Mouse (Mus musculus) ZHBTc4 (cell line): ENCODE results near the gene Osbpl3.
A peak's percentile ranks its signal among the peaks of the same experiment; 100 is the strongest.

Experiments
- DNase-seq: peaks from one replicate; pipeline ENCODE4 v3.0.0-alpha.2; 2011; ENCODE audit warnings: low read depth, low spot score

Gene Osbpl3

DNA sequence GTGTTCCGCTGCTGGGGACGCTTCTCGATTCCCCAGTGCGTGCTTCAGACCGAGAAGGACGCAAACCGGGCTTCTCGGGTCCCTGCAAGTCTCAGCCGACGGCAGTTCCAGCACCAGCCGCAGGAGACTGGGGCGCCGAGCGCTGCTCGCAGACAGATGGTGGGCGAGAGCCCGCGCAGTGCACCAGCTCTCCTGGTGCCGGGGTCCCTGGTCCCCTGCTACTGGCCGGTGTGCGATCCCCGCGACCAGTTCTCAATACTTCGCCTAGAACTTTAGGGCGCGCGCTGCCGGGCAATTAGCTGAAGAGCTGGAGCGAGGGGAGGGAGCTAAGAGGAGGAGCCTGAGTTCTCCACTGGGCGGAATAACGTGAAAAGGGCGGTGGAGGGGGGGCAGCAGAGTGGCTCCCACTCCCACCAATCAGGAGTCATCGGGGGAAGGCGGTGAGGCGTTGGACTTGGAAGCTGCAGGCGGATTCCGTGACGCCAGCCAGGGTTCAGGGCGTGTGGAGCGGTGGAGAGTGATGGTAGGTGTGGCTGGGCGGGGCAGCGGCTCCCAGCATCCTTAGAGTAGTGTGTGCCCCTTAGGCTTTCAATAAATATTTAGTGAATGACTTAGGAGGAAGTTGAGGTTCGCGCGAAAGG is at the start of gene Osbpl3:
TSS of gene Osbpl3 (minus strand) at position 373 of the 641 bp plus-strand sequence.
- peak; percentile 96 for DNase-seq

DNA sequence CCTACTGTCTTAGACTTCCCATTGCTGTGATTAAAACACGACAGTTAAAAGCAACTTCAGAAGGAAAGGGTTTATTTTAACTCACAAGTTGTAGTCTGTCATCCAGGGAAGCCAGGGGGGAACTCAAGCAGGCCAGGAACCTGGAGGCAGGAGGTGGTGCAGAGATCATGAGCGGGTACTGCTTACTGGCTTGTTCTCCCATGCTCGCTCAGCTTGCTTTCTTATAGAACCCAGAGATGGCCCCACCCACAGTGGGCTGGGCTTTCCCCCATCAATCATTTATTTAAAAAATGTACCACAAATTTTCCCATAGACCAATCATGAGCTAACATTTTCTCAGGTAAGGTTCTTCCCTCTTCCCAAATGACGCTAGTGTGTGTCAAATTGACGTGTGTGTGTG is 49.5 kb upstream of the Osbpl3 start:
- DNase-seq: no peak

DNA sequence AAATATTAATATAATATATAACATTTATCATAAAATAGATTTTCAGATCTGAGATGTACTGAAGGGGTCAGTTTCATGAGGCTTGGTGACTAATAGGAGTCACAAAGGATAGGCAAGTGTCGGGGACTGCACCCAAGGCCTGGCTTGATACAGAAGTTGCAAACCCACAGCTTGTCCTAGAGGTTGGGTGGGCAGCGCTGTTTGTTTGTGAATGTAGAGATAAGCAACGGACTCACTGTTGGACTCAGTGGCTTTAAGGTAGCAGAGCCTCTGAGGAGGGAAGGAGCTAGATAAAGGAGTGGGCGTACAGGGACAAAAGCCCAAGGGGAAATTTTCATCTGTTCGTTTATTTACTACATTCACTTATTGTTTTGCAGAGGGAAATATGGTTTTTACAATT is 48.7 kb upstream of the Osbpl3 start:
- no peak for DNase-seq

- DNase-seq: no peak
Measured at GRCm38 (mm10) chr6:50503779-50504178, 47.8 kb upstream of the Osbpl3 start.

DNA sequence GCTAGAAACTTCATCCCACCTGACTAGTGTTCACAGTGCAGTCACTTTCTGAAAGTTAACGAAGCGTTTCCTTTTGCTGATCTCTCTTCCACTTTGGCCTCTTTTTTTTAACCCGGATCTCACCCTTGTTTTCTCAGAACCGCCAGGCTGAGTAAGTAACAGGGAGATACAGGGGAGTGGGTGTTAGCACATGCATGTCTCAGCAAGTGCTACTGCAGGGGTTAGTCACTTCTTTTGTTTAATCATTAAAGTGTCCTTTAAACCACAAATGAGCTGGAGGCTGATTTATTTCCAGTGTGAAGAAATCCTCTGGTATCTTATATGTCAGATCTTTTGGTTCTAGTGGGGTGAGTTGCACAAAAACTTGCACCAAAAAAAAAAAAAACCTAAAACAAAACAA is 47.0 kb upstream of the Osbpl3 start:
- no peak for DNase-seq

DNA sequence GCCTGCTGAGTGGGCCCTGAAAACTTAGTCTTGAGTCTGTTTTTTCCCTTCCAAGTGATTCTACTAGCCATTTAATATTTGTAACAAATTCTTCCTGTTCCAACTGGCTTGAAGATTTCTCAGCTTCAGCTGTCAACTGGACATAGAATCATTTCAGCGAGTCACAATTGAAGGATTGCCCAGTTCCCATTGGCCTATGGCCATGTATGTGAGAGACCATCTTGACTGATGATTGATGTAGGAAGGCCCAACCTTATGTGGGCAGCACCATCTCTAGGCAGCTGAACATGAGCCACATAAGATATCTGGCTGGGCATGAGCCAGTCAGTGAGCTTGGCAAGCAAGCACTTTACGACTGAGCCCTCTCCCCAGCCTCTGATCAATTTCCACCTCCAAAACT is 42.3 kb upstream of the Osbpl3 start:
- DNase-seq: no peak

DNA sequence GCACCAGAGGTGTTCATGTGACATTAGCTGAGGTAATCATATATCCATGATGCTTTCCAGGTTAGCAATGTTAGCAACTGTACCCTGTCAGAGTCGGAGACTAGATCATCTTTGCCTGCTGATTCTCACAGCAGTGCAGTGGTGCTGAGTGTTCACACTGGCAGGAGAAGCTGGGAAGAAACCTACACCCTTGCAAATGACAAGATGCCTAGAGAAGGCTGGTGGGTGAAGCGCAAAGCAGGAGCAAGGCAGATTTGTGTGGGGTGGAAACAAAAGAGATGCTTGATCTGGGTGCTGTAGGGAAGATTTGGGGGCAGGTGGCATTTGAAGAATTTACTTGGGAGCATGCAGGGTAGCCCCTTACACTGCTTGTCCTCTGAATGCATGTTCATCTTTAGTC is 34.5 kb upstream of the Osbpl3 start:
- DNase-seq: no peak

- no peak for DNase-seq
Measured at GRCm38 (mm10) chr6:50489380-50489779, 33.4 kb upstream of the Osbpl3 start.

GRCm38 (mm10) chr6:50486035-50486902 is 30.3 kb upstream of the Osbpl3 start:
- DNase-seq: no peak

- no peak for DNase-seq
Measured at GRCm38 (mm10) chr6:50483426-50483825, 27.4 kb upstream of the Osbpl3 start.

GRCm38 (mm10) chr6:50481460-50481859 is 25.5 kb upstream of the Osbpl3 start:
- DNase-seq: no peak

DNA sequence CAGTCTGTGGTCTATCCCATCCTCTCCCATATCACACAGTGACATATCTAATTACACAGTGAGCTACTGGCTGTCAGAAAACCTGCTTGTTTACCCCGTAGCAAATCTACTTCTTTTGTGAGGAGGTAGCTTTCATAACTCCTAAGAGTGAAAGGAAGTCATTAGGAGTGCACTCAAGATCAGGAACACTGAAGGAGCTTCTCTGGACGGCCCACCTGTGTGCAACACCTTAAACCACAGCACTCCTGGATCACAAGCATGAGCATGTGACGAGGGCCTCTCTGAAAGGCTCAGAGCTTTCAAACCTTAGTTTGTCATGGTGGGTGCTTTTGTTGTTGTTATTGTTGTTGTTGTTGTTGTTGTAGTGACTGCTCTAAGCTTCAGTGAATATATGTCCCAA is 10.4 kb upstream of the Osbpl3 start:
- DNase-seq: no peak

GRCm38 (mm10) chr6:50464690-50465485 is 8.9 kb upstream of the Osbpl3 start:
- DNase-seq: no peak

DNA sequence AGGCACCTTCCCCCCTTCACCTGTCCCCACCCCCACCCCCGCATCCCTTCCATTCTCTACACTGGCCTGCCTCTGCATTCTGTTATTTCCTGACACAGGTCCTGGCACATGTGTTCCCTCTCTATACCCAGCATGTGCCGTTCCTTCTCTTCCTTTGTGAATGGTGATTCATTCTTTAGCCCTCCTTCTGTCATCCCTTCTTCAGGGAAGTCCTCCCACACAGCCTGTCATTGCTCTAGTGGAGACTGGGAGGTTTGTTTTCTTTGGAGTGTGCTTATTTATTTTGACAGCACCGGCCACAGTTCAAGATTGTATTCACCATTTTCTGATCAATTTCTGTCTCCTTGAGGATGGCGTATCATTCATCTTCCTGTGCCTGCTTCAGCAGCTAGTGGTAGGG is 6.0 kb upstream of the Osbpl3 start:
- no peak for DNase-seq

DNA sequence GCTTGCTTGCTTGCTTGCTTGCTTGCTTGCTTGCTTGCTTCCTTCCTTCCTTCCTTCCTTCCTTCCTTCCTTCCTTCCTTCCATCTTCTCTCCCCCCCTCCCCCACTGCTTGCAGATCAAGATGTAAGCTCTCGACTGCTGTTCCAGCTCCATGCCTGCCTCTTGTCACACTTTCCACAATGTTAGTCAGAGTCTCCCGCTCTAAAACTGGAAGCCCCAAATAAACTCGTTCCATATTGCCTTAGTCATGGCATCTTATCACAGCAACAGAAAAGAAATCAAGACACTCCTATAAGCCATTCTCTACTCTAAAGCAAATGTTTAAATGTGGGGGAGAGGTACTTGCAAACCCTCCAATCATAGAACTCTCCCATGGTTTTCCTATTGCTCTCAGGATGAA is 5.6 kb upstream of the Osbpl3 start:
- DNase-seq: no peak

DNA sequence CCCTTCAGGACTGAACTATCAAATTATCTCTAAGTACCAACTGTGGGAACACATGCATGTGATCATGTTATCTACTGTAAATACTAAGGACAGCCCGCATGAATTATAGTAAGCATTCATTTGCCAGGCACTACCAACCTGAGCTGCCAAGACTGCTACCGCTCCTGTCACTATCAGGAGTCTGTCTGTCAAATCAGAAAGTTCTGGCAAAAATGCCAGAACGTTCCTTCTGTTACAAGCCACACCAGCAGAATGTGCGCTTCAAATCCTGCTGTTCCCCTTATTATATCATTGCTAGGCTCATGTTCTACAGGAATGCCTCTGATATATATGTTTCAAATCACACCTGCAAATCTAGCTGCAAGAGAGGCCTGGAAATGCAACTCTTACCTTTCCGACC is 4.6 kb upstream of the Osbpl3 start:
- DNase-seq: no peak

DNA sequence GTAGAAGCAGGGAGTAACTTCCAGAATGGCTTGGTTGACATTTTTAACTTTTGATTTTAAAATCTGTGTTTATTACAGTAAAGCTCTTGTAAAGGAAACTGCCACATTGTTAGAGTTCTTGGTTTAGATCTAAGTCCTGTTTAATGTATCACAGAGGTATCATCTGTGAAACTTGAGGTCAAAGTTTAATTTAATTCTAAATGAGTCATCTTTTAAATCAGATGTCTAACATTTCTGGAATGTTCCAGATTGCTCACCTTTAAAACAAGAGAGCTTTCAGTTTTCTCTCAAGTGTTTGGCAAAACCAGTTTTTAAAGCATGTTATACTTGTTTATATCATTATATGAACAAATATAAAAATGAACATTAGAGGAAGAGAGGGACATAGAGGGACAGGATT is 4.2 kb upstream of the Osbpl3 start:
- no peak for DNase-seq

DNA sequence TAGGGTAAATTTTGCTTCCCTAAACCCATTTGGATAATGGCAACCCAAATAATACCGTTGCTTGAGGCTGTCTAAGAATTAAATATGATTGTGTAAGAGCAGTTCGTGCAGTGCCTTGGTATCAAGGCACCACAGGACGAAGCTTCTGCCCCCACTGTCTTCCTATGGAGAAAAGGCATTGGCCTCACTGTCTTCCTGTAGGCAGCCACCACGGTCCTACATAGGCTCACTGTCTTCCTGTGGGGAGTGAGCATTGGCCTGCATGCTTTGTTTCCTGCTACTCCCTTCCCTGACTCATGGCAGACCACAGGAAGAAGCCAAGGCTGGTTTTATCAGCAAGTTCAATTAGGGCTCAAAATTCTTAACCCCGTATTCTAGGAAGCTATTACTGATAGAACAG is 3.3 kb upstream of the Osbpl3 start:
- DNase-seq: no peak

DNA sequence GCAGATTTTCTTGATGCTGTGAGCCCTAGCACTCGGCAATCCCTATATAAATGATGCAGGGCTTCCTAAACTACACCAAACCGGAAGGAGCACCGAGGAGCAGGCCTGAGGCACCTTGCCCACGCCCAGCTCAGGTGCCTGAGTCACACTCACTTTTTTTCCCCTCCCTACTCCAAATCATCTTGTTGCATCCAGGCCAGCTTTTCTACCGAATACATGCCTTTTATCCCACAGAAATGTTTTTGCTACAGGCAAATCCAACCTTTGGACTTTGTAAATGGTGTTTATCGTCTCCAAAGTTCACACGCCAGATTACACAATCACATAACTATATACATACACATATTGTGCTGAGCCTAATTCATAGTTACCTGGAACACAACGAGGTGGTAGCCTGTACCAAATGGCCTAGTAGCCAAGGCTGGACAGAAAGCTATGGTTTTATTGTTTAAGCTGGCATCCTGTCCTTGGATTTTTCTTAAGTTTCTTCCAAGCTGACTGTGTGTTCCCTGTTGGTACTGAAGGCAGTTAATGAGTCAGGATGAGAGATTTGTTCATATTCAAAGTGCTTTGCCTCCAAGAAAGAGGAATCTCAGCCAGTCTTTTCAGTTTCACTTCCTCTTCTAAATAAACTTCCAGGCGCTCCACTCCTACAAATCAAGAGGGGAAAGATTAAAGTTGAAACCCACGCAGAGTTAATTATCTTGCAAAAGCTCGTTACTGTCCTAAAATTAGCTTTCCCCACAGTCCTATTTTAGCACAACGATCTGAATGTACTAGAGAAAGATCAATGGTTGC is 1.7 kb upstream of the Osbpl3 start:
- DNase-seq: no peak

DNA sequence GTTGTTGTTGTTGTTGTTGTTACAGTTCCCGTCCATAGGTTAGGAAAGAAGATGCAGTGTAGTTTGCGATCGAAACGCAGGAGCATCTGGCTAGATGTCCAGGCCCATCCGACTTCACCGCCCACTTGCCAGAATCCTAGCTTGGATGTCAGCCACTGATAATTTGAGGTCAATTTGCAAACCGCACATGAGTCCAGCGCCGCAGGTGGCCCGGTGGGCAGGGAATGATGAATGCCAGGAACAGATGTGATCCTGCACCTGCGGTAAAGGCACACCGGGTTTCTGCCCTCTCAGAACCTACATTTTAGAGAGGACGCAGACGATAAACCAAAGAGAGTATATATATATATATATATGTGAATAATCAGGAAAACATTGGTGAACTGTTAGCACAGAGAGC is 705 bp upstream of the Osbpl3 start:
- no peak for DNase-seq

- DNase-seq: peak; percentile 69
Measured at GRCm38 (mm10) chr6:50455102-50455828, 736 bp downstream of the Osbpl3 start.
